Mouse (Mus musculus) stomach, postnatal 0 days (tissue): ENCODE measurements around the gene 6330409D20Rik.

Source experiments
- CTCF ChIP-seq: IDR thresholded peaks from 2 replicates; pipeline ENCODE4 v1.5.1; 2016; ENCODE audit warnings: antibody characterized with exemption, low read depth, mild to moderate bottlenecking, moderate library complexity
- EP300 ChIP-seq: optimal IDR thresholded peaks from 2 replicates; pipeline ENCODE3; 2016; ENCODE audit warnings: antibody characterized with exemption

DNA sequence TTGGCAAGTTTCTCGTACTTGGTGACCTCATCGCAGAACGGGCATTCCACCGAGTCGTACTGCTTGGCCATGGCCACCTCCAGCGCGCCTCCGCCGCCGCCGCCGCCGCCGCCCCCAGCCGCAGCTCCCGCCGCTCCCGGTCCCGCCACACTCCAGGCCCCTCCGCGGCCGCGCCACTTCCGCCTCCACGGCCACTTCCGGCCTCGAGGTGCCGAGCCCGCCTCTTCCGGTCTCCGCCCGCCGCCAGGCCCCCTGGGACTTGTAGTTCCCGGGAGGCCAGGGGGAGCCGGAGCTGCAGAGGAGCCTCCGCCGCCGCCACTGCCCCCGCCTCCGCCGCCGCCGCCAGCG is 28.3 kb downstream of the 6330409D20Rik start:
- TF ChIP-seq CTCF (no peak), EP300 (no peak)
